Mouse (Mus musculus): ENCODE measurements around the gene Ldb2.

Gene Ldb2

DNA sequence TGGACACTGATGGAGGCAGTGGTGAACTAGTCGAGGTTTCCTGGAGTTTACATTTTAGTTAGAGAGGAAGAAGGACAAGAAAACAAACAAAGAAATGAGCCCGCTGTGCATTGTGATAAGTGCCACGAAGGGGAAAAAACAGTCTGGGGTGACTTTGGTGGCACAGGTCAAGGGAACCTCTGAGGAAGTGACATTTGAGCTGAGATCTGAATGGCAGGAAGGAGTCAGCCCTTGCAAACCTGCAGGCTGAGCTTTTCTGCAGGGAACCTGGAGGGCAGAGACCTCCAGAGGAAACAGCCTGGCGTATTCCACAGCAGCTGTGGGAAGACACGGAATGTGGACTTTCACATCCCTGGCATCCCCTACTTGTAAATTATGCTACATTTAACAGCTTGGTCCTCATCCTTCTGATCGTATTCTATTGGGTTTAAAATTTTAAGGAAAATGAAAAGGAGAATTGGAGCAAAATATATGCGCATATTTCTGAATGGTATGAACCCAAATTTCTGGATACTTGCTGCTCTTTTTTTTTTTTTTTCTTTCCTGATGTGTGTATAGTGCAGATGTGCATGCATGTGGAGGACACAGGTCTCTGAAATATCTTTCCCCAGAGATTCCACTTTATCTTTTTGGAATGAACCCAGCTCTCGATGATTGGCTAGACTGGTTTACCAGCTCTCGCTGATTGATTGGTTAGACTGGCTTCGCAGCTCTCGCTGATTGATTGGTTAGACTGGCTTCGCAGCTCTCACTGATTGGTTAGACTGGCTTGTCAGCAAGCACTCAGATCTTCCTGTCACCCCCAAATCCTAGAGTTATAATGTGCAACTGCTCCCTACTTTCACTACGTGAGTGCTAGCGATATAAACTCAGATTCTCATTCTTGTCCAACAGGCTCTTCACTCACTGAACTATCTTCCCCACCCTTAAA is 72.7 kb downstream of the Ldb2 start:
- ChIA-PET CTCF (no interaction called here), POLR2A (interaction anchor here in 1 of 4 experiments (0.7 kb wide), 1 partner anchor 8 kb away, joined by 3 read pairs; no protein-coding TSS in a partner anchor)

DNA sequence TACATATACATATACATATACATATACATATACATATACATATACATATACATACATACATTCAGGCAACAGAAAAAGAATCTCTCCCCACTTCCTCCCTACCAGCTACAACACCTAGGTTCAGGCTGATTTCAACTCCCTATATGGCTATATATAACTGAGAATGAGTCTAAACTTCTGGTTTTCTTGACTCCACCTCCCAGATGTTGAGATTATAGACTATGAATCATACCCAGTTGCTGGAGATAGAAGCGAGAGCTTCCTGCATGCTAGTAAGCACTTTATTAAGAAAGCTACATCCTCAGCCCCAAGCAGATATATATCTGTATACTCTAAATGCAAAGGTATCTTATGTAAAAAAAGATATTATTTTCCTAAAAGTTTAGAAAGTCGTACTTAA is 74.0 kb downstream of the Ldb2 start:
- ChIA-PET CTCF (interaction anchor here in 1 of 4 experiments (0.6 kb wide), 1 partner anchor 998 kb away, joined by 3 read pairs; no protein-coding TSS in a partner anchor), POLR2A (no interaction called here)

DNA sequence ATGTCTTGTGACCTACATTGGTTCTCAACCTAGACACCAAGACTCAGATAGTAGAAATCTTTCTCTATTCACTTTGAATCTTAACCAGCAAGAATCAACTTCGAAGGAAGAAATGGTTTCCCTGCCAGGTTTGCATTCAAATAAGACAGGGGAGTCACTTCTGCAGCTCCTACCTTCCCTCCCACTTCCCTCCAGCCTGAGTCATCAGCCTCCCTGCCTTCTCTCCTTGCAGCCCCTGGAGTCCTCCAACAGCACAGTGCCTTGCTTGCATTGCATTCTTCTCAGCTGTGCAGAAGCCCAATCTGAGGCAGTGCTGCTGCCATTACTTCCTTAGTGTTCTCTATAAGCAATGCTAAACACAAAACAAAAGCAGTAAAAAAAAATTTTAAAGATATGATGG is 79.6 kb downstream of the Ldb2 start:
- ChIA-PET CTCF (no interaction called here), POLR2A (no interaction called here)

DNA sequence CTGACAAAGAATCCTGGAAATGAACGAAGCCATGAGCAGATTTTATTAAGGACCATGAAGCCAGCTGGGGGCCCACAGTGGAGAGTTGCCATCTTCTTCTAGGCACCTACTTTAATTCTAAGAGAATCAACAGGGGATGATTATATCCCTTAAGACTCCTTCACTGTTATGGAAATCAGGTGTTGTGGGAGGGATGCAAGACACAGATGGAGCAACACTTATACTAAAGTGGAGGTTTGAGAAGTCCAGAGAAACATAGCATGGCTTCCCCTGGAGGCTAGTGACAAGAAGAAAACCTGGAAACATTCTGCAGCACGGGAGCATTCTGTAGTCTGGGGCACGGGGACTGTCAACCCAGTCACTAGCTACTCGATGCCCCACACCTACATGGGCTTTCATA is 85.0 kb downstream of the Ldb2 start:
- ChIA-PET POLR2A (interaction anchor here in 1 of 4 experiments (0.6 kb wide), 1 partner anchor 507 kb away, joined by 5 read pairs; no protein-coding TSS in a partner anchor), CTCF (interaction anchor here in 1 of 4 experiments (0.6 kb wide), 1 partner anchor 707 kb away, joined by 4 read pairs; no protein-coding TSS in a partner anchor)

DNA sequence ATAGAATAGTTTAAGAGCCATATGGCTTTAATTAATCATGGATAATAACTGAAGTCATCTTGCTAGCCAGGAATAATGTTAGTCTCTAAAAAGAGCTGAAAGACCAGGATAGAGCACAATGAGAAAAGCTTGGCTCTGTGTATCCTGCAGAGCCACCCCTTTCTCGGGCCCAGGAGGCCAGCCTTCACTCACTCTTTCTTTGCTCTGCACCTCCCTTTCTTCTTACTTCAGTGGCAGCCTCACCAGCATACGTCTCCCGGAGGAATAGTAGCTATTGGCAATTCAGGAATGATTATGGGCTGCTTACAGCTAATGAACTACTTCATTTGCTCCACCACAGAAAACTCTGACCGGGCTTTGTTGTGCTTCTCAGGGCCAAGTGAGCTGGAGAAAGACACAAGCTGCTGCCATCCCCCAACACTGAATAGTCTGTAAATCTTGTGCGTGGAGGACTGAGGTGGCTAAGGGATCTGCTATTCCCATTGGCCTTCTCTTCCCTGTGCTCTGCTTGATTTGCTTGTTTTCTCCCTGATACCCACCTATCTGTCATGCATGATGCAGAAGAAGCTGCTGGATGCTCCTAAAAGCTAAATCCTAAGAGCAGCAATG is 86.2 kb downstream of the Ldb2 start:
- ChIA-PET CTCF (interaction anchor here in 1 of 4 experiments (0.6 kb wide), 1 partner anchor 1821 kb away, joined by 4 read pairs; no protein-coding TSS in a partner anchor), POLR2A (no interaction called here)

DNA sequence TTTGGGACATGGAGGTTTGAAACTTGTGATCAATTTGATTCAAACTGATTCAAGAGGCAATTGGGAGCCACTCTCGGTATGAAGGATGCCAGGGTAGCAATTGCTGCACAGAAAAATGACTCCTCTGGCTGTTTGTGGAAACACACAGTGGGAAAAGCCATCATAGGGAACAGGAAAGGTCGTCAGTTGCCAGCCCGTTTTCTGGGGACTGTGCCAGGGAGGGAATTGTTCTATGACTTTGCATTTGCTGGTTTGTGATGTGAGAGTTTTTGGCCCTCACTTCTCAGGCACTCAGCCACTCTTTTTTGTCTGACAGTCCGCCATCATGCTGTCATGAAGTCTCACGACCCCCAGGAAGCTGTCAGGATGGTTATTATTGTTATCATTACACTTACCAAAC is 88.3 kb downstream of the Ldb2 start:
- ChIA-PET CTCF (no interaction called here), POLR2A (no interaction called here)

DNA sequence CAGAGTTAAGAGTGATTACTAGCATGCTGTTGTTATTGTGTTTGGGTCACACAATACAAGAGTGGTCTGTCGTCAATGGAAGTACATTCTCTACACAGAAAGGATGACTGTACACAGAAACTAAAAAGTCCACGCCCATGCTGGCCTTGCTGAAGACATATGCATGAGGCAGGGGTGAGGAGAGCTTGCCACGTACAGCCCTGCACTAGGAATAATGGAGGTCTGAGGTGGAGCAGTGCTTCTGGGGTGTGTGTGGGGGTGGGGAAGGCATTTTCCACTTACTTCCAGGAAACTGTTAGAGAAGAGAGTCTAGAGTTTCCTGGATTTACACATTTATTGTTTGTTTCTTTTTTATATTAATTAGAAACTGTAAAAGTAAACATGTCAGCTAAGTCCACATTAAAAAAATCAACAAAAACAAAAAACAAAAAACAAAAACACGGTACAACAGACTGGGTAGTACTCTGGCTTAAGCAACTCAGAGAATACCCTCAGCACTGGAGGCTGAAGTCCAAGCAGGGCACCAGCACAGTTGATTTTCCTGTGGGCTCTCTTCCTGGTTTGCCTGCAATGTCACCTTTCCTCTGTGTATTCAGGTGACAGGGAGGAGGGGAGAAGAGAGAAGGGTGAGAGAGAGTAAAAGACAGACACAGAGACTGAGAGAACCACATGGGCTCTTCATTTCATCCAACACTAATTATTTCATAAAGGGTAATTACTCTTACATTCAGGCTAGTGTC is 89.2 kb downstream of the Ldb2 start:
- POLR2A ChIA-PET = interaction anchor here in 2 of 4 experiments (0.6 to 1.2 kb wide), 2 partner anchors 76 to 1678 kb away, joined by 3 to 4 read pairs; no protein-coding TSS in a partner anchor

DNA sequence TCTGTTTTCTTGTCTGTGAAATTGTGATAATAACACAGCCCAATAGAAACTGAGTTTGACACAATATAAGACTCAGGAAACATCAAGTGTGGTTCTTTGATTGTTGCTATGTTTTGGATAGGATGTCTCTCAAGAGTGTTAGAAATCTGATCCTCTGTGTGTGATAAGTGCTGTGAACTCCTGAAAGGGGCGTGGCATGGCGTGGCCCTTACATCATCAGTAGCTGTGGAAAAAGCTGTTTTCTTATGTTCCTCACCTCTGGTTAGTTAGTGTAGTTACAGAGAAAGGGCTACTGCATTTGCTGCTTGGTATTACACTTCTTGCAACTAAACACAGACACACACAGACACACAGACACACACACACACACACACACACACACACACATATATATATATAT is 90.2 kb downstream of the Ldb2 start:
- CTCF ChIA-PET = no interaction called here
- POLR2A ChIA-PET = interaction anchor here in 1 of 4 experiments (0.7 to 1.2 kb wide), 2 partner anchors 77 to 232 kb away, joined by 3 read pairs; no protein-coding TSS in a partner anchor

More for the DNA sequence above, 89.2 kb downstream of the Ldb2 start:
- CTCF ChIA-PET = no interaction called here

DNA sequence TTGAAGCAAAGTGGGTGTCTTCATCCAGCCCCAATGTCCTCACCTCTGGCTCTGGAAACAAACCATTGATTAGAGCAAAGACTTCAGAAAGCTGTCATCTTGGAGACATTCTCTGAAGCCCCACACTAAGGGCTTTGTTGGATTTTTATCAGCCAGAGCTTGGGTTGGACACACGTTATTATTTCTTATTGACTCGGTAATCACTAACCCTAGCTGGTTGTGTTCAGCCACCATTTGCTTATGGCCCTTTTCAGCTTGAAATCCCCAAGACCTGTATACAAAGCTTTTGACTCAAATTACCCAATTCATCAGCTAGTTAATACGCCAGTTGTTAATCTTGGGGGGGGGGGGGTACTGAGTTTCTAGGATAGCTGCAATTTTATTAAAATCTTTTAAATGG is 91.5 kb downstream of the Ldb2 start:
- ChIA-PET CTCF (interaction anchor here in 1 of 4 experiments (0.6 kb wide), 1 partner anchor 345 kb away, joined by 7 read pairs; no protein-coding TSS in a partner anchor), POLR2A (interaction anchor here in 1 of 4 experiments (0.6 kb wide), 1 partner anchor 373 kb away, joined by 3 read pairs; no protein-coding TSS in a partner anchor)

DNA sequence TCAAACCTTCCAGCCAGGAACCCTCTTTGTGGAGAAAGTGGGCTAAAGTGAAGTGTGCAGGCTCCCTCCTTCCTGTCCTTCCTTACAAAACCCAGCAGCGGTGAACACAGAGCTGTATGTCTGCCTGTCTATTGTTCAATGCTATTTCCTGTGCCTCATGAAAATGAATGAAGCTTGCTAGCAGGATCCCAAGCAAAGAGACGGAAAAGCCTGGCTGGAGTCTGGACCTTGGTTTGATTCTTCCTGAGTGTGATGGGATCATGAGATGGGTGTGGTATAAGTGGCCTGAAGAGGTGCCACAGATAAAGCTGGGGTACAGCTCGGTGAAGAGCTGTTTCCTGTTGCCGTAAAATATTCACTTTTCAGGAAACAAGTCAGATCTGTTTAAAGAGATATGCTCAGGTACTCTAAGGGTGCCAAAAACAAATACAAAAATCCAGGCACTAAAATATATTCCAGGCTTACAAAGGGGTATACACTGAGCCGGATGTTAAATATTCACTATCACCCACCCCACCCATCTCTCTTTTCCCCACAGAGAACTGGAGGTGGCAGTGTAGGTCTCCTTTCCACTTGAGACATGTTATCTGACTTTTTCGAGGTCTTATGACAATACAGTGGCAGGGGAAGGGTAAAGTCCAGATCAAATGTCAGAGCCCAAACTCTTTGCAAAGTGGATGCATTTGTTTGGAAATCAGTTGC is 92.3 kb downstream of the Ldb2 start:
- CTCF ChIA-PET = interaction anchor here in 1 of 4 experiments (0.7 kb wide), 1 partner anchor 52 kb away, joined by 3 read pairs; no protein-coding TSS in a partner anchor
- POLR2A ChIA-PET = interaction anchor here in 1 of 4 experiments (1.0 kb wide), 1 partner anchor 34 kb away, joined by 3 read pairs; no protein-coding TSS in a partner anchor

DNA sequence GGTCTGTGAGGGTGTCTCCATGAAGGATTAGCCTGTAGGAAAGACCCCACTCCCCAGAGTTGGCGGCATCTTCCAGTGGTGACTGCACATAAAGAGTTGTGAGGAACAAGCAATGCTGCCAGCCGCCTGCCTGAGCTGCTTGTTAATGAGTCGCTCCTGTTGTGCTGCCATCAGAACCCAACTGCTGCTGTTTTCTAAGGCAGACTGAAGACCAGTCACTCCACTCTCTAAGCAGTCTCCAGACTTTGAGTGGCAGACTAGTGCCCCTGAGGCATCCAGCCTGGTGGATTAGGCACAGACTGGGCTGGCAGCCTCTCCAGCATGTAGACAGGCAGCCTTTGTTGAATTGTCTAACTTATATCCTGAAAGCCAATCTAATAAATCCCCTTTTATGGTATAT is 101.5 kb downstream of the Ldb2 start:
- ChIA-PET CTCF (no interaction called here), POLR2A (no interaction called here)

DNA sequence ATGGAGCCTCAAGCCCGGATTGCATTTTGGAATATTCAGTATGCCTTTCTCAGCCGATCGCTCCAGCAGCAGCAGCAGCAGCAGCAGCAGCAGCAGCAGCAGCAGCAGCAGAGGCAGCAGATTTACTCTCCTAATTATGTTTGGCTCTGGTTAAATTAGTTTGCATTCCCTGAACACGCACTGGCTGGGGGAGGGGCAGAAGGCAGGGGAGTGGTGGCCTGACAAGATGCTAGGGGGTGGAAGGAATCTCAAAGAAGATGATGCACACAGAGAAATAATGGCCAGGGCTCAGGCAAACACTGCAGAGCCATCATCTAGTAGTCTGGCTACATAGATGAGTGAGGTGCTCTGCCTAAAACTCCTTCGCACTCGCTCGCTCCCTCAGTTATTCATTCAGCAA is 102.9 kb downstream of the Ldb2 start:
- ChIA-PET POLR2A (interaction anchor here in 1 of 4 experiments (0.8 kb wide), 1 partner anchor 471 kb away, joined by 4 read pairs; no protein-coding TSS in a partner anchor), CTCF (no interaction called here)

DNA sequence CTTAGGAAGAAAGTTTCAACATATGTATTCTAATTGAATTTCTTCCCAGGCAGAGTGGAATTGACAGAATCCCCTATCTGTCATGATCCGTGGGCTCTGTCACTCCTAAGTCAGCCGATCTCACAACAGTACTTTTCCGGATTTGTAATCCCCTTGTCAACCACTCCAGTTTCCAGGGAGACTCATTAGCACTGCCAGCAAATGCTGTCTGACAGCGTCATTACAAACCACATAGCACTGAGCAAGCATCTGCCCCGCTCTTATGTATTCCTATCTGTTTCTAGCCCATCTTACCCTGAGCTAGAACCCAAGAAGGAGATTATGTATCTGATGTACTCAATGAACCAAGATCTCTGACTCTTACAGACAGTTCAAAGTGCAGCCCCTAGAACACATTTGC is 105.8 kb downstream of the Ldb2 start:
- ChIA-PET POLR2A (no interaction called here), CTCF (no interaction called here)

DNA sequence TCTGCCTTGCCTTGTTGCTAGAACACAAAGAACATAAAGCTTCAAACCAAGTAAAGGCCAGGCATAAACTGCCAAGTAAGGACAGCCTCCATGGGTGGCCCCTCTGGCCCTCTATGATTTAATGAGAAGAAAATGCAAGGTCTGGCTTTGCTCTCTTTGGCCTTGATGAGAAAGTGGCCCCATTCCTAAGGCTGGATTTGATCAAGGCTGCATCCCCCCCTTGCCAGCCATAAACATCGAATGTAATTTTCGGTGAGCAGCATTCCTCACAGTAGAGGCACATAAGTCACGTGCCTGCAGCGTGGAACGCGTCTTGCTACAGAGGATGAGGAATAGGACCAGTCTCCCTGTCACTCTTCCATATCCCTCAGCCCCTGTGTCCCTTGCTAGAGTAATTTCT is 113.1 kb downstream of the Ldb2 start:
- POLR2A ChIA-PET = interaction anchor here in 1 of 4 experiments (0.5 kb wide), 1 partner anchor 289 kb away, joined by 3 read pairs; no protein-coding TSS in a partner anchor
- CTCF ChIA-PET = no interaction called here

DNA sequence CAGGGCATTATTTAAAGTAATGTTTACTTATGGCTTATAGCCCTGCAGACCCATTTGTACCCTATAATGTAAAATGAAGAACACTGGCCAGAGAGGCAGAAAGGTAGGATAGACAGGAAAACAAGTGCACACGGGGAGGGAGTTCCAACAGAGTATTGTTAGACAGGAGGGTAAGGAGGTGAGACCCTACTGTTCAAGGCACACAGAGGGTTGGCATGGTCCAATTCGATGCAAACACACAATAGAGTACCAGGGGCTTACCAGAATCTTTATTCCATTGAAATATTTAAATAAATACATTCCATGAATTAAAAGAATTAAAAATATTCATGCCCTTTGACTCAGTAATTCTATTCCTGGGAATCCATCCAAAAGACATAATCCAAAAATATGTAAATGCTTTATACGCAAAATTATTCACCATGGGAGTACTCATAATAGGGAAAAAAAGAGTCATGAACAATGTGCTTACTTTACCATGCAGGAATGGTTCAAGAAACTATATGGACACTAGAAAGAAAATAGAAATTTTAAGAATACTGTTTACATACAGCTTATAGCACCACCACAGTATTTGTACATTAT is 118.3 kb downstream of the Ldb2 start:
- ChIA-PET POLR2A (no interaction called here), CTCF (no interaction called here)

DNA sequence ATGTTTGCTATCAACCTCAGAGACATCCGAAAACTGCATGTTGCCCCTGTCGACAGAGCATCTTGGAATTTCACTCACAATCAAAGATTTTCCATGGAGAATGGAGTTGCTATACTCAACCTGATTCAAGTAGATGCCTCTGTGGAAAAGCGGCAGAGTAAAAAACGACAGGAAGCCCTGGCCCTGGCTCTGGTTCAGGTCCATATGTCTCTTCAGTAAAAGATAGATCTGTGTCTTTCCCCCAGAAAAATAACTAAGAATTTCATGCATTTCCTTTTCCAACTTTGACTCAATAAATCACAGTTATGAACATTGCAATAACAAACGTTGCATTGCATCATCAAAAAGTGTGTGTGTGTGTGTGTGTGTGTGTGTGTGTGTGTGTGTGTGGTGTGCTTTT is 121.7 kb downstream of the Ldb2 start:
- POLR2A ChIA-PET = no interaction called here
- CTCF ChIA-PET = no interaction called here

DNA sequence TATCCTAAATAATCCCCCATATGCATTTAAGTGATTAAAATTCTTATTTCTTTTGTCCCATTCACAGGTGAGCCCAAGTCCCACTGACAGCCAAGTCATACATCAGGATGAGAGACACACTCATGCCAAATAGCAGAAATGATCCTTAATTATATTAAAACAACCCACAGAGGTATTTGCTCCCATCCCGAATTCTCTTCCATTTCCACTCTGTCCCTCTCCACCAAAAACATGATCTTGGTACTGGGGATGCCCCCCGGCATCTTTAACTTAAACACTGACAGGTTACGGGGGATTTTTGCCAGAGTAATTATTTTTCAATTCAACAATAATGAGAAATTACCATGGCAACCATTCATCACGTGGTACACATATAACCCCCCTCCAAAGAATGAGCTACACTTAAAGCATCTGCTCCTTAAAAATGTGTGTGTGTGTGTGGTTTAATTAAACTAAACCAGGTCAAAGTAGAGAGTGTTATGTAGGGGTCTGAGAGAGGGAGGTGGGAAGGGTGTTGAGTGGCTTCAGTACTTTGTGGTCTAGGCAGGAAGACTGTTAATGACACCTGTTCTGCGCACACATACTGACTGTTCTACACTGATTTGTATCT is 123.2 kb downstream of the Ldb2 start:
- ChIA-PET CTCF (no interaction called here), POLR2A (no interaction called here)

DNA sequence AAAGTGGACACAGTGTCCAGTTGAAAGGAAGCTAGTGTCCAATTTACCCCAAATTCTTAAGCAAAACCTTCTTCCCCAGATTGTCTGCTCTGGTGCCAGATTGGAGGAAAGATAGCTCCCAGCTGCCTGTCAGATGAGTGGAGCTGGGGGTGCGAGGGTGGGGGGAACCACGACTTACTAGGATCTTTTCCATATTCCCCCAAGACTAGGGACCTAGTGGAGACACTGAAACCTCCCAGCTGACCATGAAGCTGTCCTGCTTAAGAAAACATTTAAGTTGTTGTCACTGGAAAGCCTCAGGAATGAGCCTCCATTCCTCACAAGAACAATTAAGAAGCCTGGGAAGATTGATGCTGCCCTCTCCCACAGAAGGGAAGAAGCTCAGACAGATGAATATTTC is 129.1 kb downstream of the Ldb2 start:
- POLR2A ChIA-PET = interaction anchor here in 1 of 4 experiments (0.7 kb wide), 1 partner anchor 562 kb away, joined by 3 read pairs; no protein-coding TSS in a partner anchor

More for the DNA sequence above, 129.1 kb downstream of the Ldb2 start:
- CTCF ChIA-PET = no interaction called here
